Mouse (Mus musculus): ENCODE results near the gene Gucd1.

DNA sequence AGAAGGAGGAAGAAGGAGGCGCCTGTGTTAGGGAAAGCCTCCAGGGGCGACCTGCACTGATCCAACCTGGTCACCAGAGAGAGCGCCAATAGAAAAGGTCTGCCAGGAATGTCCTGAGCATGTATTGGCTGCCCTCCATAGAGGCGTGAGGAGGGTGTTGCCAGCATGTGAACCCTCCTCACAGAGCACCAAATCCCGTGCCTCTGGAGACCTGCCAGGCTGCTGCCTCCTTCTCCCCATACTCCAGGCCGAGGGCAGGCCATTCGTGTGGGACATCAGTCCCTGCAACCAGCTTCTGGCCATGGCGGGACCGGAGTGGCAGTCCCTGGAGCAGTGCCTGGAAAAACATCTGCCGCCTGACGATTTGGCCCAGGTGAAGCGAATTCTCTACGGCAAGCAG, 111.0 kb downstream of the Gucd1 start:
- TF ChIP-seq TCF12 (IDR thresholded peaks at IDR 0.05; ENCODE audit: low read depth, low read length), result no peak
- no peak for TF ChIP-seq CTCF (conservative IDR thresholded peaks at IDR 0.05 in 1 of 2, IDR thresholded peaks at IDR 0.05 in 1 of 2; ENCODE audit: low read depth in 2 of 2, low read length in 2 of 2)
- TF ChIP-seq GABPA (IDR thresholded peaks at IDR 0.05; ENCODE audit: insufficient replicate concordance, low read depth, low read length), result no peak
- TF ChIP-seq SMC3 (IDR thresholded peaks at IDR 0.05; ENCODE audit: low read depth, low read length), result no peak
- TF ChIP-seq EP300 (IDR thresholded peaks at IDR 0.05; ENCODE audit: low read length), result no peak
- TF ChIP-seq ZMIZ1 (IDR thresholded peaks at IDR 0.05; ENCODE audit: low read depth, low read length), result no peak
- TF ChIP-seq CHD1 (IDR thresholded peaks at IDR 0.05; ENCODE audit: low read depth, low read length), result no peak
- TF ChIP-seq POLR2A (IDR thresholded peaks at IDR 0.05; ENCODE audit: low read depth, low read length), result no peak
- no peak for TF ChIP-seq ZC3H11A (IDR thresholded peaks at IDR 0.05; ENCODE audit: low read depth, low read length)
- no peak for TF ChIP-seq CHD2 (IDR thresholded peaks at IDR 0.05; ENCODE audit: low read length)
- no peak for TF ChIP-seq POLR2AphosphoS2 (IDR thresholded peaks at IDR 0.05; ENCODE audit: low read depth, low read length)
- no peak for TF ChIP-seq UBTF (IDR thresholded peaks at IDR 0.05; ENCODE audit: low read depth, low read length)
- TF ChIP-seq TBP (conservative IDR thresholded peaks at IDR 0.05; ENCODE audit: low read depth, low read length), result no peak

Data from CH12.LX (cell line).